Comparison of ENCODE assay signal across 26 mouse cellular contexts in the genomic region with DNA sequence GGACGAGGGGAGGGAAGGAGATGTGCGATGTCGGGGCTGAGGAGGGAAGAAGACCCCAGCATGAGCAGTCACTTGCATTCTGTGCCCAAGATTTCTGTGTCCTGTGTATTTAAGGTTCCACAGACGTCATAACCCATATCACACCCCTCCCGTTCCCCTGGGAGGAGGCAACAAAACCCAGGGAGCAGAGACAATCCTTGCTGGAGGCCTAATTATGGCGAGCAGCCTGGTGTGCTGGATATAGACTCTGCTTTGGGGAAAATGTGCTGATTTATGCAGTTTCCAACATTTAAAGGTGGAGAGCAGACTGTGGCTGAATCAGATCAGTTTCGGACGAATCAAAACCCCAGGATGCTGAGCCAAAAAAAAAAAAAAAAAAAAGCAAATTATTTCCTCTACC. TPM values are rescaled to one million over a fixed set of nuclear protein-coding genes. Genes with fewer than 3 reads are reported as not detected.
DNase-seq lines count a peak whose midpoint lies in the region; ATAC-seq lines count a peak whose summit lies in the region.
"Had no signal": no experiment of that assay in that cellular context is flagged by ENCODE, and none has a peak within 500 bp of the region (broad histone marks: within the 10 kb centered on the region; RNA-seq: fewer than 3 reads in every experiment).

No protein-coding gene starts in this region.

- intact Hi-C loops in left cerebral cortex, postnatal 4 days (cut with DNase I): no loop called here

- no peak overlapping the region for H3K9ac ChIP-seq in hindbrain, embryonic 14.5 days
- H3K9ac ChIP-seq: hindbrain, embryonic 13.5 days; limb, embryonic 15.5 days; liver, embryonic 14.5 days; lung, embryonic 14.5 days; midbrain, embryonic 12.5 days; neural tube, embryonic 15.5 days had no signal

- no peaks in the 10 kb centered on the region for H3K9me3 ChIP-seq in hindbrain, embryonic 14.5 days (ENCODE audit: control insufficient read depth, low read length)
- H3K9me3 ChIP-seq: embryonic facial prominence, embryonic 10.5 days; forebrain, embryonic 10.5 days; hindbrain, embryonic 13.5 days; limb, embryonic 15.5 days; midbrain, embryonic 12.5 days; neural tube, embryonic 15.5 days had no signal

- no peak overlapping the region for H3K4me3 ChIP-seq in hindbrain, embryonic 14.5 days (replicated peaks; ENCODE audit: low read length)
- H3K4me3 ChIP-seq: embryonic facial prominence, embryonic 10.5 days; forebrain, embryonic 10.5 days; hindbrain, embryonic 13.5 days; limb, embryonic 15.5 days; midbrain, embryonic 12.5 days; neural tube, embryonic 15.5 days had no signal

- peak; percentile 55 for DNase-seq in left cerebral cortex, adult 11 months (ENCODE audit: low spot score)
- DNase-seq in left cerebral cortex, postnatal 4 days: no peak
- peak; percentile 51 to 66 for DNase-seq in left cerebral cortex, adult 18-20 months (ENCODE audit: low spot score in 2 of 2)
- peak; percentile 35 to 52 for DNase-seq in right cerebral cortex, adult 2 months (ENCODE audit: low spot score in 2 of 2)
- DNase-seq in telencephalon, adult 2 months (ENCODE audit: low read depth, low spot score): peak; percentile 83
- no peak for DNase-seq in thymus, postnatal 25 days
- no peak for DNase-seq in hindbrain, embryonic 14.5 days (ENCODE audit: low spot score)
- no peak for DNase-seq in kidney, postnatal 10 days
- DNase-seq: adrenal gland, adult 8-10 months; cerebellum, adult 9-10 months; gastrocnemius, postnatal 14 days; heart, adult 18-20 months; kidney, adult 8-10 months; kidney, postnatal 14 days had no signal

- WGBS in hindbrain, embryonic 14.5 days: 83% methylated on average over 8 of the region's 8 CpGs

- ATAC-seq in hindbrain, embryonic 14.5 days (ENCODE audit: low FRiP score): no peak
- ATAC-seq: activated CD4-positive, CD25-positive, alpha-beta regulatory T cell, adult 4 months had no signal

- no peaks in the 10 kb centered on the region for H3K36me3 ChIP-seq in hindbrain, embryonic 14.5 days (replicated peaks; ENCODE audit: control insufficient read depth, insufficient read depth)
- H3K36me3 ChIP-seq: embryonic facial prominence, embryonic 10.5 days; forebrain, embryonic 10.5 days; hindbrain, embryonic 13.5 days; limb, embryonic 15.5 days; midbrain, embryonic 12.5 days; neural tube, embryonic 15.5 days had no signal

- no peaks in the 10 kb centered on the region for H3K27me3 ChIP-seq in hindbrain, embryonic 14.5 days (ENCODE audit: control insufficient read depth, insufficient read depth, low read length)
- H3K27me3 ChIP-seq: hindbrain, embryonic 13.5 days; limb, embryonic 15.5 days; midbrain, embryonic 12.5 days; neural tube, embryonic 15.5 days had no signal

- H3K4me1 ChIP-seq in hindbrain, embryonic 14.5 days (replicated peaks; ENCODE audit: control insufficient read depth, insufficient read depth, low read length): 0 out of 2 replicates have a peak, but pooled peaks cover 5% of the 10 kb centered on the region
- H3K4me1 ChIP-seq: hindbrain, embryonic 13.5 days; limb, embryonic 15.5 days; midbrain, embryonic 12.5 days; neural tube, embryonic 15.5 days had no signal

- H3K4me2 ChIP-seq in hindbrain, embryonic 14.5 days (replicated peaks): no peak overlapping the region
- H3K4me2 ChIP-seq: hindbrain, embryonic 13.5 days; limb, embryonic 15.5 days; lung, embryonic 14.5 days; midbrain, embryonic 12.5 days; neural tube, embryonic 15.5 days had no signal

- no peak overlapping the region for H3K27ac ChIP-seq in hindbrain, embryonic 14.5 days
- H3K27ac ChIP-seq: embryonic facial prominence, embryonic 10.5 days; hindbrain, embryonic 13.5 days; limb, embryonic 15.5 days; liver, embryonic 14.5 days; midbrain, embryonic 12.5 days; neural tube, embryonic 15.5 days; stomach, postnatal 0 days had no signal

RNA-seq across cellular contexts. Expression of a gene that starts 42.7 kb away (rescaled TPM):
- 100 to 1,000 TPM; 154 to 158 TPM for total RNA-seq in left cerebral cortex, postnatal 4 days (2021)
- 10 to 100 TPM; 92.2 to 95.8 TPM for total RNA-seq in left cerebral cortex, adult 18-20 months (2021)
- polyA plus RNA-seq in hindbrain, embryonic 14.5 days (2014; fragmentation: Nextera tagmentation; extraction: Ambion mirVana): 131 and 134 TPM in 2 replicates

RNA-seq across cellular contexts. Expression of a gene that starts 54.6 kb away (rescaled TPM):
- total RNA-seq in left cerebral cortex, postnatal 4 days (2021): 10 to 100 TPM; 26.4 to 31.4 TPM
- 10 to 100 TPM; 13.4 to 15.7 TPM for total RNA-seq in left cerebral cortex, adult 18-20 months (2021)
- 3.9 and 4.3 TPM in 2 replicates for polyA plus RNA-seq in hindbrain, embryonic 14.5 days (2014; fragmentation: Nextera tagmentation; extraction: Ambion mirVana)
- total RNA-seq: gastrocnemius, postnatal 14 days; heart, adult 18-20 months; heart, postnatal 25 days had no signal
- polyA plus RNA-seq: small intestine, adult 2 months had no signal

Comparison
In these comparisons a context has a peak if more than half of its experiments do, and no peak if none do; other contexts are left out.
1. DNase-seq: peak in left cerebral cortex, adult 11 months (single experiment), left cerebral cortex, adult 18-20 months (2 of 2), right cerebral cortex, adult 2 months (2 of 2) and telencephalon, adult 2 months (single experiment); none in left cerebral cortex, postnatal 4 days (single experiment), thymus, postnatal 25 days (single experiment), hindbrain, embryonic 14.5 days (single experiment) and kidney, postnatal 10 days (single experiment).